Mouse (Mus musculus) right cerebral cortex, postnatal 36 days (tissue): ENCODE measurements around the gene Pcbp1.
"Not testable (repeated sequence)": the region's sequence is repeated elsewhere in the genome, so short reads cannot be mapped to it uniquely, and the experiment has no call there.

ENCODE experiments used
- DNase-seq, 2 experiments: peaks; one replicate each; pipeline ENCODE4 v3.0.0; 2022; ENCODE audit warnings: low spot score in 2 of 2, mixed read lengths in 1 of 2

Gene Pcbp1

GRCm38 (mm10) chr6:86494767-86495166 lies 31.4 kb downstream of the Pcbp1 start:
- DNase-seq: no peak

DNA sequence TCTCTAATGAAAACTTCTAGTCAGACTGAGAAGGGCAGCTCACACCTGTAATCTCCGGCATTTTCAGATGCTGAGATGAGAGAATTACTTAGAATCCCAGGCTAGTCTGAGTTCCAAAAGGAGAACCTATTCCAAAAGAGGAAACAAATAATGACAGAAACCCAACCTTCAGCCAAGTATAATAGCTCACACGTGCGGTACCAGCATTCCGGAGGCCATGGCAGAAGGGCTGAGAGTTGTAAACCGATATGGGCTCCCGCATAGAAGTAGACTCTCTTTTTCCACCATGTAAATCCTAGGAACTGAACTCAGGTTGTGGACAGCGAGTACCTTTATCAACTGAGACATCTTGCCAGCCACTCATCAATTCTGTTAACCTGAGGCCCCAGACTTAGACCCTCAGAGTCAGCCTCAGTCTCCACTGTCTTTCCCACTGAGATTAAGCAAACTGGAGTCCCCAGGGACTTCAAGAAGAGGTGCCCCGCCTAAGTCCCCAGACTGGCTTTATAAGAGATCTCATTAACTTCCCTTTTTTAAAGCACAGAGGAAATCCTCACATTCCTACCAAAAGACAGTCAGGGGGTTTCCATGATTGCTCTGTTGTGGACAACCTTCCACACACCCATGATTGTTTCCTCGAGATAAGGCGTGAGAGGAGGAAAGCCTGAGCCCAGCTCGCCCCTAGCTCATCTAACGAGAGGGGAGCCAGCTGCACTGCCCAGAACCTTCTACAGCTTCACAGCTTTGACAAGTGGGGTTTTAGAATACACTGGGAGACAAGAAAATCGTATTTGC lies 32.5 kb downstream of the Pcbp1 start:
- no peak for DNase-seq

DNA sequence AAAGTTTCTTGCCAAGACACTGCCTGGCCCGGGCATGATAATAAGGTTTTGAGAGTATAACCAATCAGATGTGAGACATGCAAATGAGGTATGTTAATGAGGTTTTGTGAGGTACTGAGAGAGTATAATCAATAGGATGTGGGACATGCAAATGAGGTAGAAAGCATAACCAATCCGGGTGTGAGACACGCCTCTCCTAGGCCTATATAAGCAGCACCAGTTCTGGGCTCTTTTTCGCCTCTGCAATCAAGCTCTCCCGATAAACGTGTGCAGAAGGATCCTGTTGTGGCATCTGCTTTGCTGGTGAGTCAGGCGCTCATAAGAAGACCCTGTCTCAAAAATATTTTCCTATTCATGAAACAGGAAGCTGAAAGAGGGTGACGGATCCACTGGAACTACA lies 35.7 kb downstream of the Pcbp1 start:
- not testable (repeated sequence) for DNase-seq

DNA sequence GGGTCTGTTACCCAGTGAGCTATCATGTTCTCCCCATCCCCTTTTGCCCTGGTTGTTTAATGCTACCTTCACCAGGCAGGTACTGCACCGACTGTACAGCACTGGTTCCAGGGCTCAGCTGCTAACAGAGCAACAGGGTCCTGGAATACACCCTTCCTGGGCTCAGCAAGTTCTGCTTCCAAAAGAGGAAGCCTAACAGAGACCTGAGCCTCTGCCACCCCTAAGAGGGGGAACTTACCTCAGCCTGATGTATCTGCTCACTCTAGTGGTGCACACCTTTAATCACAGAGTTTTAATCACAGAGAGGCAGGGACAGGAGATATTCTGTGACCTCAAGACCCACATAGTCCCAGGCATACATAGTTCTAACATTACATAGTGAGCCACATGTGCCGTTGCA lies 36.2 kb downstream of the Pcbp1 start:
- no peak for DNase-seq

DNA sequence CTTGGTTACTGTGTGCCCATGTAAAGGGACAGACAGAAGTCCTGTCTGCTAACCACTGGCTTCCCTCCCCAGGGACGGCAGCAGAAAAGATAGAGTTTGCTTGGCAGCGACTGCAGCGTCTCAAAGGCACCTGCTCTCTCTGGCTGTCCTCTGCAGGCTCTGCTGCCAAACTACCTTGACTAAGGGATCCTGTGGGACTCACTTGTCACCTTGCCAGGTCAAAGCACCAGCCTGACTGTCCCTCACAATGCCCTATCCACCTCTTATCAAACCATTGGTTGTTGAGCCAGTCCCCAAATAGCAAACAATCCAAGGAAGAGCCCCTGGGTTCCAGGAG lies 38.0 kb downstream of the Pcbp1 start:
- no peak for DNase-seq

- peak; percentile 59 to 64 for DNase-seq
Measured at GRCm38 (mm10) chr6:86487358-86488148, 38.6 kb downstream of the Pcbp1 start.

- no peak for DNase-seq
Measured at GRCm38 (mm10) chr6:86485943-86486640, 40.0 kb downstream of the Pcbp1 start.

DNA sequence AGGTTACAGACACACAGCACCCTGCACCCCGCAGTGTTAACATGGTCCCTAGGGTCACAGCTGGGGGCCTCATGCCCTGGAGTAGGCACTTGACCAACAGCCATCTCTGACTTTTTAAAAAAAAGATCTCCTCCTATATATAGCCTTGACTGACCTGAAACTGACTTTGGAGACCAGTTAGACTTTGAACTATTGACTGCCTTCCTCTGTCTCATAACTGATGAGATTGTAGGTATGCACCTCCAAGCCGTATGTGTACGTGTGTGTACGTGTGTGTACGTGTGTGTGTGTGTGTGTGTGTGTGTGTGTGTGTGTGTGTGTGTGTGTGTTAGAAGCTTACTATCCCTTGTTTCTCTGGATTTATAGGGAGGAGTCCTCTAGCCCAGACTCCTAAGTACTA lies 44.2 kb downstream of the Pcbp1 start:
- no peak for DNase-seq

- DNase-seq: no peak
Measured at GRCm38 (mm10) chr6:86480189-86480831, 45.8 kb downstream of the Pcbp1 start.

DNA sequence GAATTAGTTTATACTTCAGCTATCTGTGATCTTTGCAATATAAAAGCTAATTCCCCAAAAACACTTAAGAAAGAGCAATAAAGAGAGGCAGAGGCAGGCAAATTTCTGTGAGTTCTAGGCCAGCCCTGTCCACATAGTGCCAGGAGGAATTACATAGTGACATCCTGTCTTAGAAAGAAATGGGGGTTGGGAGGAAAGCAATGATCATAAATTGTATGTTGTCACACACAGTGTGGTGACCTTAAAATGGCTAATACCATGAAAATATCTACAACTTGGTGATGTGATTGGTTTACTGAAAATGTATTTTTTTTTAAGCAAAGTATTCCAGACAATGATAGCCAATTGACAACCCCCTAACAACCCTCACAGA lies 46.3 kb downstream of the Pcbp1 start:
- DNase-seq: no peak

GRCm38 (mm10) chr6:86479311-86479710 lies 46.8 kb downstream of the Pcbp1 start:
- no peak for DNase-seq

- no peak for DNase-seq
Measured at GRCm38 (mm10) chr6:86476931-86477330, 49.2 kb downstream of the Pcbp1 start.

DNA sequence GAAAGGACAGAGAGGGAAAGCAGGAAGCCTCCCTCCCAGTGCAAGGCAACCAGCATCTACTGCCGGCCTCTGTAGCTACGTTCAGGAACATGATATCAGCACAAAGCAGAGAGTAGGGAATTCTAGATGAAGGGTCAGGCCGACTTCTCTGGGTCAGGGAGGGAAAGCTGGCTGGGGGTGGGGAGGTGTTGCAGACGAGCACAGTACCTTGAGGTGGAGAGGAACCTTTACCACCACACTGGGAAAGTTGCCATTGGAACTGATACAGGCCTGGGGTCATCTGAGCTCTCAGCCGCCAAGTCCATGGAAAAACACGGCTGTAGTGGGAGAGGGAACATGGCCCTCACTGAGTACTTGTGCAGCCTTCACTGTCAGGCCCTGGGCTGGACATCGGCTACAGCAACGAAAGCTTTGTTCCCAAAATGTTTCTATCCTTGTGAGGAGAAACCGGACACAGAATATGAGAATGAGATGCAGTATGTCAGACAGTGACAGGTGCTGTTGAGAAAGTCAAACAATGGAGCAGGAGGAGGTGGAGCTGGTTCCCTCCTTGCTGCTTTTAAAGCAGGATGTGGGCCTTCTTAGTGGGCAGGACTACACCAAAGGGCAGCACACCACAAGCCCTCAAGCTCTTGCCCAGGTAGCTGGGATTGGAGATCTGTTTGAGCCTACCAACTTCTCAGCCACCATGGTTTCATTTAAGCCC lies 50.5 kb downstream of the Pcbp1 start:
- no peak for DNase-seq

- DNase-seq: no peak
Measured at GRCm38 (mm10) chr6:86474646-86475181, 51.4 kb downstream of the Pcbp1 start.
